Mouse (Mus musculus) frontal cortex, postnatal 14 days (tissue): ENCODE measurements around the gene Bcl7c.
A peak's percentile ranks its signal among the peaks of the same experiment; 100 is the strongest.
"Not testable (repeated sequence)": the region's sequence is repeated elsewhere in the genome, so short reads cannot be mapped to it uniquely, and the experiment has no call there.

Experiments used
- DNase-seq, 2 experiments: peaks; one replicate each; pipeline ENCODE4 v3.0.0; 2022; ENCODE audit warnings: low spot score in 2 of 2

The Bcl7c gene

GRCm38 (mm10) chr7:127708207-127709078, at the start of gene Bcl7c:
Bcl7c (minus strand) TSS chr7:127708933.
- DNase-seq: peak; percentile 75 to 82

- DNase-seq: no peak
These were observed 45.0 kb upstream of the Bcl7c start for GRCm38 (mm10) chr7:127753741-127754140.

DNA sequence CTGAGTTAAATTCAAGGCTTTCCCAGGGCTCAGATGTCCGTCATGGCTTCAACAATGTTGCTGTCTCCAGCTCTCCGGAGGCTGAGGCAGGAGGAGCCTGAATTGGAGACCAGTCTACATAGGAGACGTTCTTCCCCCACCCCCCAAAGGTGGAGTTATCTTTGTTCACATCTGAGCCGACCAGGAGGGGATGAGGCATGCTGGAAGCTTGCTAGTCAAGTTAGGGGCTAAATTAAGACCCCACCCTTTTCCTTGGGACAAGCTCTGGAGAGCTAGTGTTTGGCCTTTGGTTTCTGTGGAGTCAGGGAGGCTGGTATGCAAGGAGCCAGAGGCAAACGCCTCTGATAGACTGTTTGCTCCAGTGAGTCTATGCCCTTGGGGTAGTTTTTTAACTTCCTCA, 44.4 kb upstream of the Bcl7c start:
- DNase-seq: no peak

DNA sequence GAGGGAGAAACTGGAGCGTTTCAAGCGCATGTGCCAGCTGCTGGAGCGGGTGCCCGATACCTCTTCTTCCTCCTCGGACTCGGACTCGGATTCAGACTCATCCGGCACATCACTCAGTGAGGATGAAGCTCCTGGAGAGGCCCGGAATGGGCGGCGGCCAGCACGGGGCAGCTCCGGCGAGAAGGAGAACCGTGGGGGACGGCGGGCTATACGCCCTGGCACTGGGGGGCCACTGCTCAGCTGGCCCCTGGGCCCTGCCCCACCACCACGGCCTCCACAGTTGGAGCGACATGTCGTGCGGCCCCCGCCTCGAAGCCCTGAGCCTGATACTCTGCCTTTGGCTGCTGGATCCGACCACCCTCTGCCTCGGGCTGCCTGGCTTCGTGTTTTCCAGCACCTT, 43.3 kb upstream of the Bcl7c start:
- DNase-seq: no peak

- no peak for DNase-seq
These were observed 42.9 kb upstream of the Bcl7c start for GRCm38 (mm10) chr7:127751619-127752018.

GRCm38 (mm10) chr7:127750131-127751127, 41.7 kb upstream of the Bcl7c start:
- DNase-seq: peak; percentile 39 to 52

DNA sequence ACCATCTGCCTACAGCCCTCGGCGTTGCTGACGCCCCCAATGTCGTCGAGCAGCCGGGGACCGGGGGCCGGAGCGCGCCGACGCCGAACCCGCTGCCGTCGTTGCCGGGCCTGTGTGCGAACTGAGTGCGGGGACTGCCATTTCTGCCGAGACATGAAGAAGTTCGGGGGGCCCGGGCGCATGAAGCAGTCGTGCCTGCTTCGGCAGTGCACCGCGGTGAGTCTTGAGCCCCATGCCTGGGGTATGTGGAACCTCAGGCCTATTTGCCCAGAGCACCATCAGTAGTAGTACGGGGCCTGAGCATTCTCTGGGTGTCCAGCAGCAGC, 39.5 kb upstream of the Bcl7c start:
- peak in 1 of 2 experiments; percentile 20 for DNase-seq

GRCm38 (mm10) chr7:127747559-127748234, 39.0 kb upstream of the Bcl7c start:
- DNase-seq: peak in 1 of 2 experiments; percentile 10

DNA sequence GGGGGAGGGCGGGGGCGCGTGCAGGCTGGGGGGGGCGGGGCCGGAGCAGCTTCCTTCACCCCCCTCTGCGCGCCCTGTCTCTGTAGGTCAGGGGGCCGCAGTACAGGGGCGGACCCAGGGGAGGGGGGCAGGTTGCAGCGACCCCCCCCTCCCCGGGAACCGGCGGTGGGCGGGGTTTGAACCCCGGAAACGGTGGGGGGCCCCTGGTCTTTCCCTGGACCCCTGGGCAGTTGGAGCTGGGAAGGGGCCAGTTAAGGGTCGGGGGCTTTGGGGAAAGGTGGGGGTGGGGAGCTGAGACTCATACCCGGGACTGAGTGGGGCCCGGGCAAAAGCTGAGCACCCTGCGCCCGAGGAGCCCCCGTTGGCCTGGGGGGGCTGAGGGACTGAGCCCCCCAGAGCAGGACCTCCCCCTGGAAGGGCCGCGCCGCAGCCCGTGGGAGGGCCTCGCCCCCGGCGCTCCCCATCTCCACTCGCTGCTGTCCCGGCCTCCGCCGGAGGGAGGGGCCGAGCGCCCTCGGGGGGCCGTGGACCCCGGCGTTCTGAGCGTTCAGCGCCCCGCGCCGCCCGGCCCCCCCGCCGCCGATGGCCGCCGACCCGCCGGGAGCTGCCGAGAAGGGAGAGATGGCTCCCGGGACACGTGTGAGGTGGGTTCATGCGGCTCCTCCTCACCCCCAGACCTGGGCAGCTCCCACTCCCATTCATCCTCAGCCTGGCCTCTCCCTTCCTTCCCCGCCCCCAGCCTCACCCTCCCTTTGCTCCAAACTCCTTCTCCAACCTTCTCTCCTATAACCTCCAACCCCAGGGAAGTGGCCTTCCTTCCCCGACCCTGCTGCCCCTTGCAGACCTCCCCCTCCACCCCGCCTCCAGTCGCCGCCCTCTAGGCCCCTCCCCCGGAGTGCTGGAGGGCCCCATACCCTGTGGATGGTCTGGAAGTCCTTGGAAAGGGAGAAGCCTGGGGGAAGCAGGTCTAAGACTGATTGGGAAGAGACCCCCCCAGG, 38.1 kb upstream of the Bcl7c start:
- peak in 1 of 2 experiments; percentile 22 for DNase-seq

- peak; percentile 93 to 99 for DNase-seq
These were observed 37.1 kb upstream of the Bcl7c start for GRCm38 (mm10) chr7:127745652-127746493.

GRCm38 (mm10) chr7:127745251-127745651, 36.5 kb upstream of the Bcl7c start:
- DNase-seq: peak; percentile 89 to 95

- DNase-seq: peak; percentile 69 to 75
These were observed 35.8 kb upstream of the Bcl7c start, which contains the start of gene Fbxl19 for GRCm38 (mm10) chr7:127744366-127745045. Fbxl19 (plus strand) TSS chr7:127744543.

DNA sequence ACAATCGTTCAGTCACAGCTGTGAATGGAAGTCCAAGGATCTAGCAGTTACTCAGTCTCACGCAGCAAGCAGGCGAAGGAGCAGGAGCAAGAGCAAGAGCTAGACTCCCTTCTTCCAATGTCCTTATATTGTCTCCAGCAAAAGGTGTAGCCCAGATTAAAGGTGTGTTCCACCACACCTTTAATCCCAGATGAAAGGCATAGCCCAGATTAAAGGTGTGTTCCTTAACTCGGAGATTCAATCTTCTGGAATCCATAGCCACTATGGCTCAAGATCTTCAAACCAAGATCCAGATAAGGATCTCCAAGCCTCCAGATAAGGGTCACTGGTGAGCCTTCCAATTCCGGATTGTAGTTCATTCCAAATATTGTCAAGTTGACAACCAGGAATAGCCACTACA, 23.3 kb upstream of the Bcl7c start, which contains the start of gene Ctf2:
Gene Ctf2 (minus strand): TSS at position 101 of the 400 bp plus-strand sequence.
- DNase-seq: not testable (repeated sequence)

- no peak for DNase-seq
These were observed 21.4 kb upstream of the Bcl7c start for GRCm38 (mm10) chr7:127730170-127730569.

DNA sequence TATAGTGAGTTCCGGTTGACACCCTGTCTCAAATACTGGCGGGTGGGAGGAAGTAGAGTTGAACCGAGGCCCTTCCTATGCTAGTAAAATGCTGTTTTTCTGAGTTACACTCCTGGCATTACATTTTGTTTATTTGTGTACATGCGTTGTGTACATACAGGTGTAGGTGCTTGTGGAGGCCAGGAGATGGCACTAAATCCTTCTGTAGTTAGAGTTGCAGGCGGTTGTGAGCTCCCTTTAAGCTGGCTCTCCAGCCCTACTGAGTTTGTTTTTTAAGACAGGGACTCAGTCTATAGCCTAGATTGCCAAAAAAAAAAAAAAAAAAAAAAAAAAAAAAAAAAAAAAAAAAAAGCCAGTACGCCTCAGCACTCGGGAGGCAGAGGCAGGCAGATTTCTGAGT, 19.2 kb upstream of the Bcl7c start:
- DNase-seq: no peak

DNA sequence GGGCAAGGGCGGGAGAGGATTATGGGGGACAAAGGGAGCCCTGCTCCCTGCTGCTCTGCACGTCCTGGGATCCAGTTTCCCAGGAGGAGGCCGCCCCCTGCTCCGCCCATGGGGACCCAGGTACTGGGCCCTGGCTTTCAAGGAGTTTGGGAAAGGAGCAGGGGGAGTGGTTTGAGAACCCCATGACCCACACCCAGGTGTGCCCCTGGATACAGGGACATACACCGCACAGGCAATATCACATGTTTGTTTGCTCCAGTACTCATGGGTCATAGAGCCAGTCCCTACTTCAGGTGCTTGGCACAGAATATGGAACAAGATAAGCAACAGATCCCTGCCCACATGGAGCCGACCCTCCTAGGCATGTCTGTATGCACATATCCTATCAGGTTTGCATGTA, 17.2 kb upstream of the Bcl7c start:
- DNase-seq: no peak

DNA sequence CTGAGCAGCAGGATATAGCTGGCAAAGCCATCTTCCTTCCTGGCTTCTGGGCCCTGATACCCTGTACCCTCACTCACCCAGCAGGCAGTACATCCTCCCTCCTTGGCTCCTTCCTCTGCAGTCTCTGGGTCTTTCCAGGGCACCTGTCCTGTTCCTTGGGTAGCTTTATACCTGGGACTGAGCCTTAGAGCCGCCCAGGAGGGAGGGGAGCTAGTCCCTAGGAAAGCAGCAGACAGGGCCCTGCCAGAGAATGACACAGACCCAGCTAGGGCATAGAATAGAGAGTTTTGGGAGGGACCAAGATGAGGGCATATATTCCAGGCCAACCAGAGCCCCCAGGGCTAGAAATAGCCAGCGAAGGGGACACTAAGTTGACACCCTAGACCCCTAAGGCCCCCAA, 16.8 kb upstream of the Bcl7c start:
- no peak for DNase-seq

GRCm38 (mm10) chr7:127719258-127719657, 10.5 kb upstream of the Bcl7c start:
- no peak for DNase-seq

DNA sequence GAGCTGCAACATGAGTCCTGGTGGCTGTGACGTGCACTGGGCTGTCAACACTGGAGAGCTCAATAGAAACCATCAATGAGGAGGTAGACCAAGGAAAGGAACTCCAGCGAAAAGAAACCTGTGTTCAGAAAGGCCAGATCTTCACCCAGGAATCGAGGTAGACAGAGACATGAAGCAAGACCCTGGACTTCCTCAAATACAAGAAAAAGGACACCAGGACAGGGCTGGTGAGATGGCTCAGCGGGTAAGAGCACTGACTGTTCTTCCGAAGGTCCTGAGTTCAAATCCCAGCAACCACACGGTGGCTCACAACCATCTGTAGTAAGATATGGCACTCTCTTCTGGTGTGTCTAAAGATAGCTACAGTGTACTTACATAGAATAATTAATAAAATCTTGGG, 9.6 kb upstream of the Bcl7c start:
- DNase-seq: no peak
